Mouse (Mus musculus): ENCODE measurements at regions not wholly inside any gene's neighbourhood (a gene's known extent, or its start where the extent isn't known, plus 50 kb on each side); places are given as distances from the start of the nearest gene placed in this dataset.

DNA sequence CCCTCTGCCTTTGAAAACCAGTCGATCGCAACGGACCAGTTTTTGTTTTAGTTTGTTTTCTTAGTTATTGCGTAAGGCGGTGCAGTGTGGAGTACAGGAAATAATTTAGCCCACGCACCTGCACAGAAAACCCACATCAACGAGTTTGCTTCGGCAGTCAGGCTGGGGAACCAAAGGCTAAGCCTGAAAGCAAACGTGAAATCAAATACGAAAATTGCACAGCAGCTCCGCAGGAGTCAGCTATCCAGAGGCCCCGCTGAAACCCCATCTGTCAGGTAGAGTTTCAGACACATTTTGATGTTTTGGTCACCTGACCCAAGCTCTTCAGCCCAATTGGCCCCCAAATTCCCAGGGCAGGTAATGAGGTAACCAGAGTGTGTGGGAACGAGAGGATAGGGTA is 435.6 kb upstream of the Atp11b start:
- no peak for DNase-seq (ENCODE audit: low spot score)

DNA sequence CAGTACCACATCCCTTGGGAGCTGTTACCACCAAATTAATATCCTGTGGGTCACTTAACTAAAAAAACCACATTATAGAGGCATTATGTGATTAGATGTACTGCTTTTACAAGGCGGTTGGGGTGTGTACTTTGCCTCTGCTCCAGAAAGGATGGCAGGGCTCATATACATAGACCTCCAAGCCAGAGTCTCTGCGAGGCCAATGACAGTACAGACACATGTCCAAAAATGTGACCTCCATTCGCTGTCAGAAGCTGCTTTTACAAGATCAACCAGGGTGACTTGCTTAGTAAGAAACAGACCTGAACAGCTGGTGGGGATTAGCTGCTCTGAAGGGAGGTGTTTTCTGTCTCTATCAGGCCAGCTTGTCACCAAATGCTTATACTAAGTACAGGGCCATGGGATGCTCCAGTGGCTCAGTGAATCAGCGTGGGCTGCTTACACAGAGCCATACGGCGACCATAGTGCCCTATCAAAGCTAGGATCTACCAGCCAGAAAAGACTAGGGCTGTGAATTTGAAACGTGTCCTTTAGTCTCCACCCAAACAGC is 433.0 kb upstream of the Atp11b start:
- DNase-seq (ENCODE audit: low spot score), result no peak

DNA sequence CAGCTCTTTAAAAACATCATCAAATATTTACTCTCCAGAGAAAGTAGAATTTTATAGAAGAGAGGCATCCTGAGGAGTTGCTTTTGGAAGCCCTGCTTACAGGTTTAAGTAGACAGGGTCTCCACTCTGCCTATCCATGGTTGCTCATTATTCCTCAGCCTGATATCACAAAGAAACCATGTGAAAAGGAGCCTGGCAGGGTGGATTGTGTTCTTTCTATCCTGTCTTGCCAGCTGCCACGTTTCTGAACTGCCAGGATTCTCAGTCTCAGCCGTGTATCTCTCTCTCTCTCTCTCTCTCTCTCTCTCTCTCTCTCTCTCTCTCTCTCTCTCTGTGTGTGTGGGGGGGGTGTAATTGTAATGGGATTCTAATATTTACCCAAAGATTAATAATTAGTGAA is 431.9 kb upstream of the Atp11b start:
- DNase-seq (ENCODE audit: low spot score), result no peak

DNA sequence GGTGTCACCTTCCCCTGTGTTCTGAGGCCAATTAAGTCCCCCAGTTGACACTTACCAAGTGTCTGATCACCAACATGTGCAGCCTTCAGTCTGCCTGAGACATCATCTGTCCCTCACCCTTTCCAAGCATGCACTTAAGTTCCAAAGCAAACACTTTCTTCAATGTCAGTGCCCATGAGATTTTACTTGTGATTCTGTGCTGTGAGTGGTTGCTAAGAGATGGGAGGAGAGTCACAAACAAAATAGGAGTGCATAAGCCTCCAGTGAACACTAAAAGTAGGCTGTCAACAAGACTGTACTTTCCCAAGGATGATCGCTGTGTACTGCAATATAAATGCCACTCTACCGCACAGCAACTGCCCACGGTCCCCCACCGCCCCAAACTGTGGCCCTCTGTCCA is 431.0 kb upstream of the Atp11b start:
- DNase-seq (ENCODE audit: low spot score), result no peak

DNA sequence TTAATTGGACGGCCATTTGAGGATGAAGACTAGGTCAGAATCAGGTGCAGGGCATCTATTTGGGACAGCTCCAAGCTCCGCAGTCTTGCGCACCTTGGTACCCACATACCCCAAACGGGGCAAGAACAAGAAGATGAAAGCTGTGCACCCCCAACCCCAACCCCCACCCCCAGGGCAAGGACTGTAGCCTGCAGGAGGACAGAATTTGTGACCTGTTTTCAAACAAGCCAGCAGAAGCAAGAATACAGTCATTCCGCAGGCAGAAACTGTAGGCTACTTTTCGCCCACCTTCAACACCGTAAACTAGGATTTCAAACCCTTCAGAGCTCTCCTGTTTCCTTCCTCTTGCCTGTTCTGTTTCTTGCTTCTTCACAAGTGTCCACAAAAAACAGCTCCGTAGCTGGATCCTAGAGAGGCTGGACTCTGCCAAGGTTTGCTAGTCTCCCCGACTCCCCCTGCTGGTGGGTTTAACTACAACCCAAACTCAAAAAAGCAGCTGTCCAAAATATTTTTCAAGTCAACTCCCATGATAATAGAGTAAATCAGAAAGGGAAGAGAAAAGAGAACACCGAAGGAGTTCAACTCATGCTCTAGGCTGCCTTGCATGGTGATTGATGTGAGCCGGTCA is 430.3 kb upstream of the Atp11b start:
- peak; percentile 50 for DNase-seq (ENCODE audit: low spot score)

DNA sequence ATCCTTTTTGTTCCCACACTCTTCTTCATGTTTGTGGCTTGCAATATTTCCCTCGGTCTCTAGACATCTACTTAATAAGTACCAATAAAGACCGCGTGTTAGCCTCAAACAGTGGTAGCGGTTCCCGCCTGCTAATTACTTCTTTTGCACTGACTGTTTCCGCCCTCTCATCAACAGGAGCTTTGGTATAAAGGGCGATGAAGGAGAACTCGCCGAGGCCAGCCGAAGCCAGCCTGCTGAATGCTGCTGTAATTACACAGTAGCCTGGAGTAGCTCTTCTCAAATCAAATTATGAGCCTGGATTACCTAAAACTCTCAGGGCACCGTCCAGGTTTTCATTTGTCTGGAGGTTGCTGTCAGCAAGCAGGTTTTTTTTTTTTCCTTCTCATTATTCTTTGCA is 429.7 kb upstream of the Atp11b start:
- DNase-seq (ENCODE audit: low spot score), result no peak

DNA sequence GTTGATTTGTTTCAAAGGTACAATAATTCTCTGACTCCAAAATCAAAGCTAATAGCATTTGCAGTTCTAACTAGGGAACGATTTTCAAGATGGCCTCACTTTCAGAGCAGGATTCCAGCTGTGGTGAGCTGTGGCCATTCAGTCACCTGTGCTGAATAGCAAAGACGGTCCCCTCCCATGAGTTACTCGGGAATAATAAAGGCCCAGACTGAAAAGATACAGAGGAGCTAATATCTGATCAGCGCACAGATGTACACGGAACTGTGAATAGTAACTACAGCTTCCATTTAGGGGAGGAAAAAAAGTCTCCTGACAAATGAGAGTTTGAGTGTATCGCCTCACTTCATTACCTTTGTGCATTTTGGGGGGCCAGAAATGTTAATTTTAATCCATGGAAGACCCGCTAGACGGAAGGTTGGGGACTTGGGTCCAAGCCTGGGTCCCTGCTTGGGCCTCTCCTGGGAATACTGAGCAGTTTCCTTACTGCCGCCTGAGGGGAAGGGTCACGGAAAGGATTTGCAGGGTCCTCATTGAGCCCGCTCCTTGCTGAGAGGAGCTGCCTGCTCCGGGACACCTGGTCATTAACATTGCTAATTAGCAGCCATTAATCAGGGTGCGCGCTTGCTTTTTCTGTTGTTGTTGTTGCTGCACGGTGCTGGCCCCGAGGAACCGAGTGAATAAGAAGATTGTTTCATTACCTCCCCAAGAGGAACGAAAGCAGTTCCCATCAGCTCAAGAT is 421.2 kb upstream of the Atp11b start:
- no peak for DNase-seq (ENCODE audit: low spot score)

DNA sequence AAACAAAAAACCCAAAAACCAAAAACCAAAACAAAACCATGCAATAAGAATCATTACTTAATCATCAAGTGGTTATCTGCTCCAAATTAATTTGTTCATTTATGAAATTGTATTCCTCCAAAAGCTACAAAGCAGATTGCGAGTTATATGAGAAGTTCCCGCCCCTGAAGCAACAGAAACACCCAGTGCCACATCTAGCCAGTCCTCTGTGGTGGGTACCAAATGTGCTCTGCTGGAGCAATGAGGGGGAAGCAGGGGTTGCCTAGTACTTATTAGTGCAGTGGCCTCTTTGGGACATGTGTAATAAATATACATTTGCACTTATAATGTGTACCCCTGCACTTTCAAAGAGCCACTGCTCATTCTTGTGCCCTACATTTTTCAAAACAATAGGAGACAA is 419.9 kb upstream of the Atp11b start:
- DNase-seq (ENCODE audit: low spot score), result no peak

DNA sequence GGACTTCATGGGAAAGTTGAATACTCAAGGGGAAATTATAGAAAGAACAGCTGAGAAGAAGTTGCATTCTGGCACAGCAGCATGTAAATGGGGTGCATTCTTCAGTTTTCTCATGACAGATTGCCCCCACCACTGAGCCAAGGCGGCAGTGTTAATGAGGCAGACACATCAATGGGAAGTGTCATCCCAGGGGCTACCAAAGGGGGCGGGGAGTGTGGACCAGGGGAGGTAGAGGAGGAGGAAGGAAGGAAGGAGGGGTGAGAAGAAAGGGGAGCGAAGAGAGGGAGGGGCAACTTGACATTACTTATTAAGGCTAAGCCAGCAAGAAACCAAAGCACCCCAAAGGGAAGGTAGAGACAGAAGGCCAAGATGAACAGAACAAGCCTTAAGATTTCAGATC is 419.4 kb upstream of the Atp11b start:
- DNase-seq (ENCODE audit: low spot score), result no peak

DNA sequence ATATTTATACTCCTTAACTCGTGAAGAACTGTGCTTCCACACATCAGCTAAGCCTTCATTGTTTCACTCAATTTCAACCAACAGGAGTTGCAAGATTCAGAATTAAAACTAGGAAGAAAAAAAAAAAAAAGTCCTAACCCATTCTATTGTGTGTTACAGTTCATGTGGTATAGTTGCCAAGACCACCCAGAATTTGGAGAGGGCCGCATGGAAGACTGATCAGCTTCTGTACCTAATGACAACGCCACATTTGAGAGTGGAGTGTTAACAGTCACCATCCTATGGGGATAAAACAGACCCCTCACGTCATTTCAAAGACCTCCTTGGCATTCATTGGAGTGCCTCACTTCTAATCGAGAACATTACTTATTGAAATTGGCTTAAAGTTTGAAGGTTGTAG is 418.1 kb upstream of the Atp11b start:
- no peak for DNase-seq (ENCODE audit: low spot score)

DNA sequence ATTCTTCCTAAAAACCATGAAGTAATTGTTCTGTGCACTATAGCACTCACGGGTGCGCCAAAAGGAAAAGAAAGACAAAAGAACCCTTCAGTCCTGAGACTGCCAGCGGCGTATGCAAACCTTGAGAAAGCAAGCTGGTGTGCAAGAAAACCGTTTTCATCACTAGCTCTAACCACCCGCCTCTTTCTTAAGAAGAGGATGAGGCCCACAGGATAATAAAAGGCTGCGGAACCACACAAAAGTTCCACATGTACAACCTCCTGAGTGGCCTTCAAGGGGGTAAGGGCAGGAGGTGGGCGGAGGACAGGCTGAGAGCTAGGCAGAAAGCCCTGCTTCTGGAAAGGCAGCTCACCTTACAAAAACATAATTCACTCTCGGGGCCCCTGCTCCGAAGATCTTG is 413.4 kb upstream of the Atp11b start:
- no peak for DNase-seq (ENCODE audit: low spot score)

DNA sequence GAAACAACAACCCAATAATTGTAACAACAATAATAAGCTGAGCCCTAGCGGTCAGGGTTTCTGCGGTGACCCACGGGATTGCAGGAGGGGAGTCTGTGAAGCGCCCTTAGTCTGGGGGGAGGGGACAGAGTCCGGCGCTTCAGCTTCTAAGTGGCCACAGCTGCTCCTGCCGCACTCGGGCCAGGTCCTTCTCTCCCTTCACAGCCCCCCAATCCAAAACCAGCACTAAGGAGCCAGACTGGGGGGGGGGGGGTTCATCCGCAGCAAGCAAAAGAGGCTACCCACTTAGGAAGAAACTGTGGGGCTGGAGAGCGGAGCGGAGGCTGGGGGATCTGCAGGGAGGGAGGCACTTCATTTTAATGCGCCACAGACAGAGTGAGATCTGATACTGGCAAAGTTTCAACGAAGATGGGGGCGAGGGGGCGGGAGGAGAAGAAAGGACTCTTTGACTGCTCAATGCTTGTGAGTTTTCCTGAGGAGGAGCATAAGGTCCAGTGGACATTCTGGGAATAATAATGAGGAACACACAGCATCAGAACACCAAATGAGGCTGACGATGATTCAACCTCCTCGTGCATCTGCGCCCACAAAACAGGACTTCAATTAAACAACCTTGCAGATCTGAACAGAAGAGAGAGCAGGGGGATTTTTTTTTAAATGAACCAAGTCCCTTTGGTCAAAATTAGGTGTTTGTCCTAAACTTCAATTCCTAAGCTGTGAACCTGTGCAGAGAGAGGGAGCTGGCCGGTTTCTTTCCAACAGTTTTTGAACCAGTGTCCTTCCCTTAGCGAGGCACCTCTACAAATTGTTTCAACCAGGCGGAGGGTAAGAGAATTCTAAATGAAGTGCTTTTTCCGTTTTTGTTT is 412.7 kb upstream of the Atp11b start:
- DNase-seq (ENCODE audit: low spot score), result no peak

DNA sequence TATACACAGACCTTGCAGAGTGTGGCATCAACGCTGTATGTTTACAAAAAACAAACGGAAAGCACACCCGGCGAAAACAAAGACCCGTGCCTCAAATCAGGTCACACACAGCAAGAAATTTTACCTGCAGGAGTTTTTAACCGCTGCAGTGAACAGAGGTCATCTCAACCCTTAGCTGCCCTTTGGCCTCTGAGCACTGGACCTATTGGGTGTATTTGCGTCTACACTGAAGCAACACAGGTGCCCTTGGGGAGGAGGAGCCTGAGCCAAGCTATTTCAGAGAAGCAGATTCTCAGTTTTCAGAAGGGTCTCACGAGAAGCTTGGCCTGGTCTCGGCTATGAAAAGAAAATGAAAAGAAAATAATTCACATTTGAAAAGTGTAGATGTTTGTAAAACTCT is 412.1 kb upstream of the Atp11b start:
- no peak for DNase-seq (ENCODE audit: low spot score)

DNA sequence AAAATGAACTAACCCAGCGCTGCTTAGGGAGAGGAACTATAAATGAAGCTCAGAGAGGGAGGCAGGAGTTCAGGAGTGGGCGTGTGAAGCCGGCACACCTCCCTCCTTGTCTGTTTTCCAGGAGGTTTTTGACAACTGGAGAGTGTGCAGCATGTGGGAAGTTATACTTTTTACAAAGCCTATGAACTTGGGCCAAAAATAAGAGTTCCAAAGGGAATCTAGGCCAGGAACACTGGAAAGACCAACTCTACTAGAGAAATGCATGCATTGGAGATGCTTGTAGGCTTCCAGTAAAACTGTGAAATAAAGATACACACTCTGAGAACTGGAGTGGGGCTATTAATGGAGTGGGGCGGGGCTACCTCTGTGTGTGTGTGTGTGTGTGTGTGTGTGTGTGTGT is 411.3 kb upstream of the Atp11b start:
- no peak for DNase-seq (ENCODE audit: low spot score)

DNA sequence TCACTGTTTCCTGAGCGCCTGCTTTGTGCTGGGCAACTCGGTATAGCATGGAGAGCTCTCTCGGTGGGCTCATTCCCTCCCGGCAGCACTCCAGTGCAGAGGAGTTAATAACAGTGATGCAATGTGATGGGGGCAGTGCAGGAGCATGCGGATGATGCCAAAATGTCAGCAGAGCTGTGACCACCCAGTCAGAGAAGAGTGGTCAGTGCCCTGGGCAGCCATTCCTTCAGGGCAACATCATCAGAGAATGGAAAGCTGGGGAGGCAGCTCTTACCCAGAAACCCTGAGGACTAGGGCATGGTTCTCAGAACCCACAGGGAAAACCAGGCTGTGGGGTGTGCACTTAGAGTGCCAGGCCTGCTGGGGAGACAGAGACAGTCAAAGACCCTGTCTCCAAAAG is 410.0 kb upstream of the Atp11b start:
- no peak for DNase-seq (ENCODE audit: low spot score)

DNA sequence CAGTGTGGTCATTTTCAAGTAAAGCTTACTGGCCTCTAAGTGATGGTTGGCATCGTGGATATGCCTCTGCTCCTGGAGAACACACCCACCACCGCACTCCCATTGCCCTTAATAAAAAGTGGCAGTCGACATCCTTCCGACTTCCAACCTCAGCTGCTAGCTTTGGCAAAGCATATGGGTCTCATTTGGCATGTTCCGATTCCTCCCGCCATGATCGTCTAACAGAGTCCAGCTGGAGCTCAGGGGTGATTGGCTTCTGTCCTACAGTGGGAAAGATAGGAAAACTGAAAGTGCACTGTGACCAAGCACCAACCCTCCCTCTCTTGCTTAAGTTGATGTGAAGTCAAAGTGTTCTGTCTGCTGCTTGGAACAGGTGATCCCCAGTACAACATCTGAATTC is 404.8 kb upstream of the Atp11b start:
- DNase-seq (ENCODE audit: low spot score), result no peak

DNA sequence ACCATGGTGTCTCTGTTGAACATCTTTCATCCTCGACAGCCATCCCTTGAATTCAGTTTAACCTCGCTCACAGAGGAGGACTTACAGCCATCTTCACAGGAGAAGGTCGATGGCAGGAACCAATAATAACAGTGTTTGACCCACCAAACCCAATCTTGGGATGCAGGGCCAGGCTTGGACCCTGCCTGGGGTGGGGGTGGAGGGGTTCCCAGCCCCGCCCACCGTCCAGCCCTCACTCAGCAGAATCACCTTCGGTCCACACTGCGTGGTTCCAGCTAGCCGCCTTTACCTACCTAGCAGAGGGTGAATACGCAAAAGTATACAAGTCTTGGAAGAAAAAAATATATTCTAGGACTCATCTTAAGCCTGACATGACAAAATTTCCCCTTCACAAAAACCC is 400.5 kb upstream of the Atp11b start:
- DNase-seq (ENCODE audit: low spot score), result no peak

DNA sequence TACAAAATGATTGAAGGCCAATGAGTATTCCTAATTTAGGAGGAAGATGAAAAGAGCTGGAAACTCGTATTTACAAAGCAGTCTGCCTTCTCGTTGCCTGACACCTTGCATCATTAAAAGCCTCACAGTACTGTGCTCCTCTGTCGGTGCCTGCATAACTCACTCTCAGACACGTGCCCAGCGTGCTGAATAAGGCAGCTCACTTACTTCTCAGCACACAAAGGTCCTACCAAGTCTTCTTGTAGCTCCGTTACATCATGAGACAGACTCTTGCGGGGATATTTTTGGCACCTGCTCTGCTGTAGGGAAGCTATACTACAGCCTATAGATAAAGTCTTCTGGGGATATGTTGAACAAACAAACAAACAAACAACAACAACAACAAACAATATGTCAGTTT is 400.0 kb upstream of the Atp11b start:
- no peak for DNase-seq (ENCODE audit: low spot score)

DNA sequence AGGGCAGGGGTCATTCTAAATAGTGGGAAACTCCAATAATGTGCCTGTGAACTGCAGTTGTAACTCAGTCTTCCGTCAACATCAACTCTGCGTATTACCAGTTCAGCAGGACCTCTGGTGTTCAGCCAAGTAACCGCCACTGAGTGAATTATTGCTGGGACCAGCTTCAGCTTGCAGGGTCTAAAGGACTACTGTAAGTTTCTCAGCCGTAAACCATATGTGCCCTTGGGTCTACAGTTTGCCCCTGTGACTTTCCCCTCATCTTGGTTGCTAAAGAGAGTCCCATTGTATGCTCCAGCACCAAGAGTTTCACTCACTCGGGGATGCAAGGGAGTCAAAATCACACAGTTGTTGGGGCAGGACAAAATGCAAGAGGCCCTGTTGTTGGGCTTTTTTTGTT is 399.6 kb upstream of the Atp11b start:
- peak; percentile 27 for DNase-seq (ENCODE audit: low spot score)

DNA sequence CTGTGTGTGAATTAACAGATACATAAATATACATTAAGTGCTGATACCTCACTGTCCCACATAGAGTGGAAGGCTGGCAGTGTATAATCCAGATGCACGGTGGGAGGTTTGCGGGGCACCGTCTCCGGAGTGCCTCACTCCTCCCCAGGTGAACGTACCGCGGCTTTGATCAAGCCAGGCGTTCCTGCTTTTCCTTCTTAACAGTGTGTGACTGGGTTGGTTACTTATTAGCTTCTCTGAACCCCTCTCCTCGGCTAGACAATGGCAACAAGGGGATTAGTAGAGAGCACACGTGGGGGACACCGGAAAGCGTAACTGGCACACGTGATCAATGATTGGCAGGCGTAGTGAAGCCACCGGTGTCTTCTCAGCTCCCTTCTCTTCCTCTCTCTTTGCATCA is 396.8 kb upstream of the Atp11b start:
- DNase-seq (ENCODE audit: low spot score), result no peak

DNA sequence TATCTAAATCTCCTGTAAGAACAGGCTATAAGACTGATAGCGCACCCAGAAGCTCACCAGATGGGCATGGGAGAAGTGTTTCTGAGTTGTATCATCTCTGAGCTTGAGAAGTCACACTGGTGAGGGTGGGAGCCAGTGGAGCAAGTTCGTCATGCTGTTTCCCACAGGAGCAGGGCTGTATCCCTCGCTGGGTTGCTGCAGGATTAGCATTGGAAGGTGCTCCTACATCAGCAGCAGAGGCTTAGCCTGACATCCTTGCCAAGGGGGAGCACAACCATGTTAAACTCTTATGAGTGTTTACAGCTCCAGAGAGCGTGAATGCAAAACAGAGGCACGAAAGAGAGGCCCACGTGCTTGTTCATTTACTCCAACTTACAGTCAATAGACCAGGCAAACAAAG is 395.4 kb upstream of the Atp11b start:
- DNase-seq (ENCODE audit: low spot score), result no peak

DNA sequence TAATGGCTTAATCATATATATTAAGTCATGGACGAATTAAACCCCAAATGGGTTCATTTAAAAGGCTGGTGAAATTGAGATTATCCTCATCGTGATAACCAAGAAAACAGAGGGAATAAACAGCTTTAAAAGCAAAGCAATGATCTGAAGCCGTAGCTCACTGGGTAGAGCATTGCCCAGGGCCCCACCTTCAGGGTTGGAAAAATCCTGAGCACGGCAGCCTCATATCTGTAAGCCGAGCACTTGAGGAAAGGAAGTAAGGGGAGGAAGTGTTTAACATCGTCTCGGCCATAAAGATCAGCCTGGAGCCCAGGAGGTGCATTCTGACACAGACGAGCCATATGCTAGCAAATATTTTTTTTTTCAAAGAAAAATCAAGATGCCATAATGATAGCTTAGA is 394.6 kb upstream of the Atp11b start:
- no peak for DNase-seq (ENCODE audit: low spot score)

DNA sequence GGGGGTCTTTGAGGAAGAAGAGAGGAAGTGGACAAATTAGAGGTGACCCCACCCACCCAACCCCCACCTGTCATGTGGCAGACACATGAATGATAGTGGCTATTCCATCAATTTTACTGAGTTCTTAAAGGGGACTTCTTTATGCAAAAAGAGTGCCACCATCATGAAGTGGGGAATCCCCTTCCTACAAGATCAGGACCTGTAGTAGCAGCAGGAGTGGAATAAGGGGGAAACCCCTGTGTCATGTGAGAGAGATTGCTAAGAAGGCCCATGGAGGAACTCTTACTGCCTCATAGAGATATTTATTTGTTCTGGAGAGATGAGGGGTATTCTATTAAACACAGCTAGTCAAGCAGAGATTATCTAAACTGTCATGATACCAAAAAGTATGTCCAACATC is 393.4 kb upstream of the Atp11b start:
- DNase-seq (ENCODE audit: low spot score), result no peak

All from urinary bladder, postnatal 25 days (tissue).